Mouse (Mus musculus): ENCODE measurements around the gene Olfr1351. TPM values are rescaled to one million over a fixed set of nuclear protein-coding genes. Genes with fewer than 3 reads are reported as not detected.
"Not testable (repeated sequence)": the region's sequence is repeated elsewhere in the genome, so short reads cannot be mapped to it uniquely, and the experiment has no call there.

Olfr1351 gene
- total RNA-seq (2014; rRNA removed): not detected in 2 replicates
- not detected in 2 replicates for polyA plus RNA-seq (2012; rRNA removed)

- no peaks in the 10 kb centered on the region for H3K4me1 ChIP-seq (ENCODE audit: control insufficient read depth, insufficient read depth, low read length)
- H3K4me3 ChIP-seq (ENCODE audit: insufficient read depth, low read depth, low read length): no peak within 1 kb of the TSS
- no peaks in the 10 kb centered on the region for H3K27me3 ChIP-seq (ENCODE audit: control insufficient read depth, insufficient read depth, low read length)
- no peaks in the 10 kb centered on the region for H3K79me2 ChIP-seq (ENCODE audit: control insufficient read depth, insufficient read depth, low read length)
- H3K36me3 ChIP-seq (ENCODE audit: control insufficient read depth, insufficient read depth, low read length): no peaks in the 10 kb centered on the region
- 80% methylated on average over 1 of the region's 1 CpGs for WGBS
- no peak for DNase-seq (ENCODE audit: extremely low read depth, low read depth, low spot score)
- H3K9ac ChIP-seq (ENCODE audit: low read depth, low read length): no peak within 1 kb of the TSS
- TF ChIP-seq POLR2A (IDR thresholded peaks at IDR 0.05; ENCODE audit: extremely low read depth, insufficient read depth, low read length) (no peak), CTCF (IDR thresholded peaks at IDR 0.05; ENCODE audit: low read depth, low read length) (no peak)
- H3K27ac ChIP-seq (replicated peaks; ENCODE audit: insufficient read depth, low read depth, low read length): no peak within 1 kb of the TSS
Measured at GRCm38 (mm10) chr10:79012172-79012571, at the start of gene Olfr1351. Gene Olfr1351 (plus strand): TSS chr10:79012472.

- not testable (repeated sequence) for H3K4me3 ChIP-seq (ENCODE audit: insufficient read depth, low read depth, low read length); H3K27ac ChIP-seq (replicated peaks; ENCODE audit: insufficient read depth, low read depth, low read length); H3K9ac ChIP-seq (ENCODE audit: low read depth, low read length); H3K36me3 ChIP-seq (ENCODE audit: control insufficient read depth, insufficient read depth, low read length); H3K27me3 ChIP-seq (ENCODE audit: control insufficient read depth, insufficient read depth, low read length); DNase-seq (ENCODE audit: extremely low read depth, low read depth, low spot score); H3K79me2 ChIP-seq (ENCODE audit: control insufficient read depth, insufficient read depth, low read length); H3K4me1 ChIP-seq (ENCODE audit: control insufficient read depth, insufficient read depth, low read length)
Measured at GRCm38 (mm10) chr10:78963009-78963408, 49.3 kb upstream of the Olfr1351 start, which contains the start of gene Olfr1353. Gene Olfr1353 (plus strand): TSS chr10:78963309.

- DNase-seq (ENCODE audit: extremely low read depth, low read depth, low spot score): no peak
- Histone ChIP-seq H3K79me2 (ENCODE audit: control insufficient read depth, insufficient read depth, low read length) (no peaks in the 10 kb centered on the region), H3K36me3 (ENCODE audit: control insufficient read depth, insufficient read depth, low read length) (no peaks in the 10 kb centered on the region), H3K27ac (replicated peaks; ENCODE audit: insufficient read depth, low read depth, low read length) (no peak within 1 kb of the TSS), H3K4me1 (ENCODE audit: control insufficient read depth, insufficient read depth, low read length) (no peaks in the 10 kb centered on the region), H3K9ac (ENCODE audit: low read depth, low read length) (no peak within 1 kb of the TSS), H3K27me3 (ENCODE audit: control insufficient read depth, insufficient read depth, low read length) (no peaks in the 10 kb centered on the region), H3K4me3 (ENCODE audit: insufficient read depth, low read depth, low read length) (no peak within 1 kb of the TSS)
- TF ChIP-seq POLR2A (IDR thresholded peaks at IDR 0.05; ENCODE audit: extremely low read depth, insufficient read depth, low read length) (no peak), CTCF (IDR thresholded peaks at IDR 0.05; ENCODE audit: low read depth, low read length) (no peak)
Measured at GRCm38 (mm10) chr10:78980750-78981149, 31.5 kb upstream of the Olfr1351 start, which contains the start of gene Olfr1352. Gene Olfr1352 (plus strand): TSS chr10:78981050.

GRCm38 (mm10) chr10:79028441-79028840 lies 16.2 kb downstream of the Olfr1351 start, which contains the start of gene Olfr57:
Gene Olfr57 (plus strand): TSS chr10:79028741.
- no peaks in the 10 kb centered on the region for H3K27me3 ChIP-seq (ENCODE audit: control insufficient read depth, insufficient read depth, low read length)
- H3K79me2 ChIP-seq (ENCODE audit: control insufficient read depth, insufficient read depth, low read length): no peaks in the 10 kb centered on the region
- H3K4me1 ChIP-seq (ENCODE audit: control insufficient read depth, insufficient read depth, low read length): no peaks in the 10 kb centered on the region
- no peaks in the 10 kb centered on the region for H3K36me3 ChIP-seq (ENCODE audit: control insufficient read depth, insufficient read depth, low read length)
- DNase-seq (ENCODE audit: extremely low read depth, low read depth, low spot score): no peak
- no peak for TF ChIP-seq CTCF (IDR thresholded peaks at IDR 0.05; ENCODE audit: low read depth, low read length)
- no peak for TF ChIP-seq POLR2A (IDR thresholded peaks at IDR 0.05; ENCODE audit: extremely low read depth, insufficient read depth, low read length)
- no peak within 1 kb of the TSS for H3K9ac ChIP-seq (ENCODE audit: low read depth, low read length)
- no peak within 1 kb of the TSS for H3K27ac ChIP-seq (replicated peaks; ENCODE audit: insufficient read depth, low read depth, low read length)
- no peak within 1 kb of the TSS for H3K4me3 ChIP-seq (ENCODE audit: insufficient read depth, low read depth, low read length)

- not testable (repeated sequence) for DNase-seq (ENCODE audit: extremely low read depth, low read depth, low spot score); H3K9ac ChIP-seq (ENCODE audit: low read depth, low read length); H3K27ac ChIP-seq (replicated peaks; ENCODE audit: insufficient read depth, low read depth, low read length); H3K4me1 ChIP-seq (ENCODE audit: control insufficient read depth, insufficient read depth, low read length); H3K79me2 ChIP-seq (ENCODE audit: control insufficient read depth, insufficient read depth, low read length); H3K36me3 ChIP-seq (ENCODE audit: control insufficient read depth, insufficient read depth, low read length); H3K4me3 ChIP-seq (ENCODE audit: insufficient read depth, low read depth, low read length); H3K27me3 ChIP-seq (ENCODE audit: control insufficient read depth, insufficient read depth, low read length)
- 79% methylated on average over 2 of the region's 2 CpGs for WGBS
Measured at GRCm38 (mm10) chr10:79042457-79042856, 30.2 kb downstream of the Olfr1351 start.

GRCm38 (mm10) chr10:79057370-79057769 lies 45.1 kb downstream of the Olfr1351 start:
- not testable (repeated sequence) for H3K27ac ChIP-seq (replicated peaks; ENCODE audit: insufficient read depth, low read depth, low read length); H3K27me3 ChIP-seq (ENCODE audit: control insufficient read depth, insufficient read depth, low read length); H3K36me3 ChIP-seq (ENCODE audit: control insufficient read depth, insufficient read depth, low read length); DNase-seq (ENCODE audit: extremely low read depth, low read depth, low spot score); H3K9ac ChIP-seq (ENCODE audit: low read depth, low read length); H3K4me3 ChIP-seq (ENCODE audit: insufficient read depth, low read depth, low read length); H3K79me2 ChIP-seq (ENCODE audit: control insufficient read depth, insufficient read depth, low read length); H3K4me1 ChIP-seq (ENCODE audit: control insufficient read depth, insufficient read depth, low read length)
- 74% methylated on average over 3 of the region's 3 CpGs for WGBS

Other genes with a start within 250 kb of the Olfr1351 start
- gene Slc1a6, start 232.0 kb upstream of the Olfr1351 start, total RNA-seq (2014; rRNA removed): 0.18 TPM in 1 of 2 replicates, not detected in the other
- gene Slc1a6, start 232.0 kb upstream of the Olfr1351 start, polyA plus RNA-seq (2012; rRNA removed): 0.07 and 0.10 TPM in 2 replicates
- not detected in 2 replicates for gene Olfr1356, start 160.3 kb upstream of the Olfr1351 start, total RNA-seq (2014; rRNA removed)
- not detected in 2 replicates for gene Olfr1356, start 160.3 kb upstream of the Olfr1351 start, polyA plus RNA-seq (2012; rRNA removed)
- not detected in 2 replicates for gene Olfr1355, start 136.9 kb upstream of the Olfr1351 start, total RNA-seq (2014; rRNA removed)
- gene Olfr1355, start 136.9 kb upstream of the Olfr1351 start, polyA plus RNA-seq (2012; rRNA removed): not detected in 2 replicates
- not detected in 2 replicates for gene Olfr1354, start 99.3 kb upstream of the Olfr1351 start, total RNA-seq (2014; rRNA removed)
- gene Olfr1354, start 99.3 kb upstream of the Olfr1351 start, polyA plus RNA-seq (2012; rRNA removed): not detected in 2 replicates
- not detected in 2 replicates for gene Olfr8, start 61.8 kb upstream of the Olfr1351 start, total RNA-seq (2014; rRNA removed)
- gene Olfr8, start 61.8 kb upstream of the Olfr1351 start, polyA plus RNA-seq (2012; rRNA removed): not detected in 2 replicates
- not detected in 2 replicates for gene Olfr1353, start 49.2 kb upstream of the Olfr1351 start, total RNA-seq (2014; rRNA removed)
- not detected in 2 replicates for gene Olfr1353, start 49.2 kb upstream of the Olfr1351 start, polyA plus RNA-seq (2012; rRNA removed)
- not detected in 2 replicates for gene Olfr1352, start 31.4 kb upstream of the Olfr1351 start, total RNA-seq (2014; rRNA removed)
- gene Olfr1352, start 31.4 kb upstream of the Olfr1351 start, polyA plus RNA-seq (2012; rRNA removed): not detected in 2 replicates
- gene Olfr57, start 16.3 kb downstream of the Olfr1351 start, total RNA-seq (2014; rRNA removed): not detected in 2 replicates
- not detected in 2 replicates for gene Olfr57, start 16.3 kb downstream of the Olfr1351 start, polyA plus RNA-seq (2012; rRNA removed)
- gene 2610008E11Rik, start 85.1 kb downstream of the Olfr1351 start, total RNA-seq (2014; rRNA removed): 12.1 and 13.8 TPM in 2 replicates
- gene 2610008E11Rik, start 85.1 kb downstream of the Olfr1351 start, polyA plus RNA-seq (2012; rRNA removed): 0.67 and 0.75 TPM in 2 replicates
- not detected in 2 replicates for gene Vmn2r80, start 136.3 kb downstream of the Olfr1351 start, total RNA-seq (2014; rRNA removed)
- gene Vmn2r80, start 136.3 kb downstream of the Olfr1351 start, polyA plus RNA-seq (2012; rRNA removed): not detected in 2 replicates
- gene Vmn2r81, start 235.2 kb downstream of the Olfr1351 start, total RNA-seq (2014; rRNA removed): not detected in 2 replicates
- not detected in 2 replicates for gene Vmn2r81, start 235.2 kb downstream of the Olfr1351 start, polyA plus RNA-seq (2012; rRNA removed)